Mouse (Mus musculus) limb, embryonic 15.5 days (tissue): ENCODE data around the gene Dek. TPM values are rescaled to one million over a fixed set of nuclear protein-coding genes. Genes with fewer than 3 reads are reported as not detected.
A peak's percentile ranks its signal among the peaks of the same experiment; 100 is the strongest.

Source experiments
- ATAC-seq: fragments of 200-750 bp; cut with Nextera tagmentation; 2 replicates; pipeline ENCODE4 v1.8.0; 2017; ENCODE audit warnings: low read depth, moderate TSS enrichment; ENCODE audit not compliant: insufficient number of reproducible peaks, low FRiP score, low TSS enrichment
- H3K27ac ChIP-seq: fragments of 300-500 bp; sonication (generic); 2 replicates; pipeline ENCODE4 v1.5.1; 2015; ENCODE audit warnings: moderate library complexity, mild to moderate bottlenecking, inconsistent platforms
- H3K27me3 ChIP-seq: fragments of 300-500 bp; sonication (generic); 2 replicates; pipeline ENCODE4 v1.6.1; 2015; ENCODE audit warnings: inconsistent platforms
- H3K36me3 ChIP-seq: fragments of 300-500 bp; sonication (generic); 2 replicates; pipeline ENCODE4 v1.6.1; 2015; ENCODE audit warnings: inconsistent platforms
- H3K4me1 ChIP-seq: fragments of 300-500 bp; sonication (generic); 2 replicates; pipeline ENCODE4 v1.6.1; 2015; ENCODE audit warnings: inconsistent platforms
- H3K4me2 ChIP-seq: fragments of 300-500 bp; sonication (generic); 2 replicates; pipeline ENCODE4 v1.6.1; 2015; ENCODE audit warnings: mild to moderate bottlenecking, inconsistent platforms
- H3K4me3 ChIP-seq: fragments of 300-500 bp; sonication (generic); 2 replicates; pipeline ENCODE4 v1.5.1; 2015; ENCODE audit warnings: mild to moderate bottlenecking, inconsistent platforms
- H3K9ac ChIP-seq: fragments of 300-500 bp; sonication (generic); 2 replicates; pipeline ENCODE4 v1.6.1; 2015; ENCODE audit warnings: inconsistent platforms
- H3K9me3 ChIP-seq: fragments of 300-500 bp; sonication (generic); 2 replicates; pipeline ENCODE4 v1.6.1; 2016; ENCODE audit warnings: inconsistent platforms
- WGBS: fragments of 180-500 bp; shearing (Covaris S2); methylation state at CpG from one replicate; pipeline ENCODE4 v1.1.7; 2015; 5-methylcytosine and 5-hydroxymethylcytosine counted together
- polyA plus RNA-seq: library from polyadenylated mRNA; unstranded; fragments of >200 nt; fragmentation: Nextera tagmentation; extraction: Ambion mirVana; gene quantifications from 2 replicates; pipeline ENCODE4 v1.2.1, GENCODE M21; 2015

Dek gene
- polyA plus RNA-seq, 1 experiment from 2014 or later: 267 TPM

DNA sequence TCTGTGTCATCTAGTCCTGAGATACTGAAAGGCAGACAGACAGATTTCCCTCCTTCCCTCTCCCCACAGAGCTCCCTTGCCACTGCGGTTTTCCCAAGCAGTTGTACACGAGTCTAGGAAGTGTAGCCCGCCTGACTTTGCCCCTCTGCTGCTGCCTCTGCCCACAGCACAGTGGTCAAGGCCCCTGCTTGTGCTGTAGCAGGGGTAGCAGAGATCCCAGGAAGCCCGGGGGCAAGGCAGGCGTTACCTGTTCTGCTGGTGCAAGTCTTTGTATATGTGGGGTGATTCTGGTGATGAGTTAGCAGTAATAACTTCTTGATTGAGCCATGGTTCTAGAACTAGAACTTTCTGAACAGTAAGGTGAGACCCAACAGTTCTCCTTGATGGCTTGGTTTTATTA is 29.8 kb downstream of the Dek start:
- H3K4me3 ChIP-seq: no peak overlapping the region
- H3K27me3 ChIP-seq: no peaks in the 10 kb centered on the region
- 75% methylated on average over 5 of the region's 5 CpGs for WGBS
- H3K9me3 ChIP-seq: no peaks in the 10 kb centered on the region
- peak overlapping the region; percentile 33; the same call in 1 of the 2 replicates for H3K27ac ChIP-seq
- H3K9ac ChIP-seq: no peak overlapping the region
- H3K4me2 ChIP-seq: no peak overlapping the region
- H3K4me1 ChIP-seq: no peaks in the 10 kb centered on the region
- ATAC-seq: no peak
- peaks cover 62% of the 10 kb centered on the region for H3K36me3 ChIP-seq

DNA sequence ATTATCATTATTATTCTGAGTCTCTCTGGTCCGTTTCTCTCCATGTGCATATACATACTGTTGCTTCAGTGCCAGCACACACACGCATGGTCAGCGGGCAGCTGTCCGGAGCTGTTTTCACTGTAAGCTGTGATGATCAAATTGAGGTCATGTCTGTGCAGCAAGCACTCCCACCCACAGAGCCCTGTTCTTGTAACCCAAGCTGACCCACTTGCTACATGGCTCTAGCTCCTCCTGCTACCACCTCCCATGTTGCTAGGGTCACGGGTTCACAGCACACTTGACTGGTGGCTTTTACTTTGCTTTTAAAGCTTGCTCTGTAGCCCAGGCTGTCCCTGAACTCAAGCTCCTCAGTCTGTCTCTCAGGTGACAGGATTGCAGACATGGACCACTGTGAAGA is 33.5 kb downstream of the Dek start:
- H3K36me3 ChIP-seq: peaks cover 47% of the 10 kb centered on the region
- no peak overlapping the region for H3K4me3 ChIP-seq
- H3K27ac ChIP-seq: no peak overlapping the region
- H3K9me3 ChIP-seq: no peaks in the 10 kb centered on the region
- no peak overlapping the region for H3K9ac ChIP-seq
- no peak overlapping the region for H3K4me2 ChIP-seq
- no peaks in the 10 kb centered on the region for H3K27me3 ChIP-seq
- 87% methylated on average over 5 of the region's 5 CpGs for WGBS
- peaks cover 5% of the 10 kb centered on the region; the same call in 1 of the 2 replicates for H3K4me1 ChIP-seq
- ATAC-seq: no peak

DNA sequence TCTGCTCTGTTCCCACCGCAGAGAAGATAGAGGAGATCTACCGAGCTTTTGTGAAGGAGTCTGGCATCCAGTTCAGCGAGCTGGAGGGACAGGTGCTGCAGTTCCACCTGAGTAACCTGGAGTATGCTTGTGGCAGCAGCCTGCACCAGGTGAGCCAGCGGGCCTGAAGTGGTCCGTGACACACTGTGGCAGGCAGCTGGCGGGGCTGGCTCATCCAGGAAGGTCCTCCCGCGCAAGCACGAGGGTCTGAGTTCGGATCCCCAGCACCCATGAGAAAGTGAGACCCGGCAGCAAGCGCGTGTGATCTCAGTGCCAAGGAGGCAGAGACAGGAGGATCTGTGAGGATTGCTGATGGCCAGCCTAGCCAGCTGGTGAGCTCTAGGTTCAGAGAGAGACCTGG is 34.1 kb downstream of the Dek start:
- no peaks in the 10 kb centered on the region for H3K27me3 ChIP-seq
- ATAC-seq: no peak
- H3K9me3 ChIP-seq: no peaks in the 10 kb centered on the region
- H3K4me1 ChIP-seq: peaks cover 5% of the 10 kb centered on the region; the same call in 1 of the 2 replicates
- 0 out of 2 replicates have a peak overlapping the region, but pooled peaks have one; percentile 5 for H3K9ac ChIP-seq
- WGBS: 94% methylated on average over 13 of the region's 13 CpGs
- H3K4me2 ChIP-seq: no peak overlapping the region
- peaks cover 48% of the 10 kb centered on the region for H3K36me3 ChIP-seq
- H3K4me3 ChIP-seq: no peak overlapping the region
- no peak overlapping the region for H3K27ac ChIP-seq

DNA sequence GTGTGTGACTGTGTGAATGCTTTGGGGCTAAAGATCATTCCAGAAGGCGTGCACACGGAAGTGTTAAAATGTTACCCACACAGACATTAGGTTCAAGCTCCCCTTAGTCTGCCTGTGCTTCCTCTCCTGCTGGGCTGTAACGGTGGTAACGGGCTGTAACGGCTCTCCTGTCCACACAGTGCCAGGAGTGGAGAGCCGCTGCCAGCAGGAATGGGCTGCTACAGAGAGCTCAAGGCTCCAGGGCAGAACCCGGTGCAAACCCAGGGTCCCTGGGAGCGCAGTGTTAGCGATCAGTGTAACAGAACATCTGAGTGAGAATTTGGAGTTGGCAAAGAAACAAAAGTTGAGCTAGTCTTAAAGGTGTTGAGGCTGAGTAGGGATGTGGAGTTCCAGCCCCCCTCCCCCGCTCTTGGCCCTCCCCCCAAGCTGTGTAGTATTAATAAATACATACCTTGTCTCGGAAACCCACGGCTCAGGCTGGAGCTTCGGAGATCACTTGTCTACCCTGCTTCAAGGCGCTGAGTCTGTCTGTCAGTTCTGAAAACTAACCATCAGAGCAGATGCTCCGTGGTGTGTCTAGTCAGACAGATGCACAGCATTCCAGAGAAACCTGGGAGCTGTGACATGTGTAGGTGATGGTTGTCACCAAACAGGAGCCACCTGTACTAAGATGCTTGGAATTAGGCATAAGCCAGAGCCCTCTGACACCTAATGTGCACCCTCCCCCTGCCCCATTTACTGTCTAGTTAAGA is 35.5 kb downstream of the Dek start:
- Histone ChIP-seq H3K4me2 (no peak overlapping the region), H3K4me3 (no peak overlapping the region), H3K27me3 (no peaks in the 10 kb centered on the region), H3K27ac (no peak overlapping the region), H3K36me3 (peaks cover 41% of the 10 kb centered on the region), H3K9ac (no peak overlapping the region), H3K9me3 (no peaks in the 10 kb centered on the region), H3K4me1 (peaks cover 5% of the 10 kb centered on the region; the same call in 1 of the 2 replicates)
- ATAC-seq: peak; percentile 62; the same call in 1 of the 2 replicates
- 56% methylated on average over 15 of the region's 15 CpGs for WGBS

DNA sequence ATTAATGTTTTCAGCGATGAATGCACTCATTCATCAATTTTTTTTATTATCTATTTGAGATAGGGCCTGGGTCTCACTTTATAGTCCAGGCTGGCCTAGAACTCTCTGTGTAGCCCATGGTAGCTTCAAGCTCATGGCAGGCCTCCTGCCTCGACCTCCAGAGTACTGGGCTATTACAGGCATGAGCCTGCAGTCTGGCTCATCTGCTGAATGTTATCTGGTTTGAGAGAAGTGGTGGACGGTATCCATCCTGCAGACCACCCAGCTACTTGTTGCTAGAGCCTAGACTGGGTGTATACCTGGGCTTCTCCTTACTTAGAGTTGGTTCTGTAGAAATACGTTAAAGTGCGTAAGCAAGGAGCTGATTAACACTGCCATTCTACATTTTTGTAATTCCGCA is 39.0 kb downstream of the Dek start:
- Histone ChIP-seq H3K27me3 (no peaks in the 10 kb centered on the region), H3K4me1 (peaks cover 5% of the 10 kb centered on the region; the same call in 1 of the 2 replicates), H3K27ac (no peak overlapping the region), H3K9me3 (no peaks in the 10 kb centered on the region), H3K36me3 (peaks cover 34% of the 10 kb centered on the region), H3K4me2 (no peak overlapping the region), H3K9ac (no peak overlapping the region), H3K4me3 (no peak overlapping the region)
- 90% methylated on average over 6 of the region's 6 CpGs for WGBS
- ATAC-seq: no peak

DNA sequence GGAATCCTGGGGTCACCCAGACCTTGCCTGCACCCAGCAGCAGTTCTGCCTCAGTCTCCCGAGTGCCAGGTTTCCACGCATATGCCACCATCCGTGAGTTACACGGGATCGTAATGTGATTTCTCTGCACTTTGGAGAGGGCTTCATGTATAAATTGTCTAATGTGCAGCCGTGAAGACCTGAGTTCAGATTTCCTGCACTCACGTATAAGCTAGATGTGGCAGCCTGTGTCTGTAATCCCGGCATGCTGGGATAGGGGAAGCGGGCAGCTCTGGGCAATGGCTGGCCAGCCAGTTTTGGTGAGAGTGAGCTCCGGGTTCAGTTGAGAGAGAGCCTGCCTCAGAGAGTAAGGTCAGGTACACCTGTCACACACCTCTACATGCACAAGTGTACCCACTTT is 39.5 kb downstream of the Dek start:
- WGBS: 93% methylated on average over 10 of the region's 10 CpGs
- H3K36me3 ChIP-seq: peaks cover 31% of the 10 kb centered on the region
- no peak overlapping the region for H3K9ac ChIP-seq
- no peak overlapping the region for H3K27ac ChIP-seq
- no peaks in the 10 kb centered on the region for H3K9me3 ChIP-seq
- no peak overlapping the region for H3K4me2 ChIP-seq
- ATAC-seq: no peak
- no peaks in the 10 kb centered on the region for H3K27me3 ChIP-seq
- H3K4me1 ChIP-seq: peaks cover 5% of the 10 kb centered on the region; the same call in 1 of the 2 replicates
- no peak overlapping the region for H3K4me3 ChIP-seq

DNA sequence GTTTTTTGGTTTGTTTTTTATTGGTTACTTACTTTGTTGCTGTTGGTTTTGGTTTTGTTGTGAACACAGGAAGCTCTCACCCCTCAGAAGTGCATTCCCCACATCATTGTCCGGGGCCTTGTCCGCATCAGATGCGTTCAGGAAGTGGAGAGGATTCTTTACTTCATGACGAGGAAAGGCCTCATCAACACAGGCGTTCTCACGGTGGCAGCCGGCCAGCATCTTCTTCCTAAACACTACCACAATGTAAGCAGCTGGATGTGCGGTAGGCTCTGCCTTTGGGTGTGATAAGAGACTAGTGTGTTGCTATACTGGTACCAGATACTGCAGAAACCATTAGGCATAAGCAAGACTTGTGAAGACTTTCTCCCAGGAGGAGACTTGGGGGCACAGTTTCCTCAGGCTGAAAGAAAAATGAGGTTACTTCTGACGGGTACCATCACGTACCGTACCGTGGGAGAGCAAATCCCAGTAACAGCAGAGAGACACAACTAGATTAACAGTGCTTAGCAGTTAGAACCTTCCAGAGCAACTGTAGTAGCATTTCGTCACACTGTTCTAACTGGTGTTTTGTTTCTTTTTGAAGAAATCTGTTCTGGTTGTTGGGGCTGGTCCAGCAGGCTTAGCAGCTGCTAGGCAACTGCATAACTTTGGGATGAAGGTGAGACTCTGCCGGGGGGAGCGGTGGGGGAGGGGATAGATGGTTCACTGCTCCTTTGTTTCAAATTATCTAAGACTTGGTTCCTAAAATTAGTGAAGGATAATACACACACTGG is 41.8 kb downstream of the Dek start:
- 77% methylated on average over 15 of the region's 15 CpGs for WGBS
- no peak overlapping the region for H3K27ac ChIP-seq
- peaks cover 40% of the 10 kb centered on the region for H3K36me3 ChIP-seq
- H3K4me2 ChIP-seq: no peak overlapping the region
- H3K4me3 ChIP-seq: no peak overlapping the region
- no peaks in the 10 kb centered on the region for H3K9me3 ChIP-seq
- no peaks in the 10 kb centered on the region for H3K27me3 ChIP-seq
- H3K4me1 ChIP-seq: no peaks in the 10 kb centered on the region
- no peak overlapping the region for H3K9ac ChIP-seq
- ATAC-seq: no peak

DNA sequence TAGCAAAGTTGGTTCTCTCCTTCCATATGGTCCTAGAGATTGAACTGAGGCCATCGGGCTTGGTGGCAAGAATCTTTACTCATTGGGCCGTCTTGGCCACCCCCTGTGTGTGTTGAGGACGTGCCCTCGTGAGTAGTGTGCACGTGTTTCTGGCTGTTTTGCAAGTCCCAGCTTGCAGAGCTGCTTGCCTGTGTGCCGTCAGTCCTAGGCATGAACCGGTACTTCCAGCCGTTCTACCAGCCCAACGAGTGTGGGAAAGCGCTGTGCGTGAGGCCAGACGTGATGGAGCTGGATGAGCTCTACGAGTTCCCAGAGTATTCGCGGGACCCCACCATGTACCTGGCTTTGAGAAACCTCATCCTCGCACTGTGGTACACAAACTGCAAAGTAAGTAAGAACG is 43.2 kb downstream of the Dek start:
- no peaks in the 10 kb centered on the region for H3K9me3 ChIP-seq
- 84% methylated on average over 17 of the region's 17 CpGs for WGBS
- no peak overlapping the region for H3K27ac ChIP-seq
- H3K4me1 ChIP-seq: no peaks in the 10 kb centered on the region
- H3K27me3 ChIP-seq: no peaks in the 10 kb centered on the region
- H3K9ac ChIP-seq: no peak overlapping the region
- H3K4me2 ChIP-seq: no peak overlapping the region
- no peak overlapping the region for H3K4me3 ChIP-seq
- no peak for ATAC-seq
- H3K36me3 ChIP-seq: peaks cover 37% of the 10 kb centered on the region

DNA sequence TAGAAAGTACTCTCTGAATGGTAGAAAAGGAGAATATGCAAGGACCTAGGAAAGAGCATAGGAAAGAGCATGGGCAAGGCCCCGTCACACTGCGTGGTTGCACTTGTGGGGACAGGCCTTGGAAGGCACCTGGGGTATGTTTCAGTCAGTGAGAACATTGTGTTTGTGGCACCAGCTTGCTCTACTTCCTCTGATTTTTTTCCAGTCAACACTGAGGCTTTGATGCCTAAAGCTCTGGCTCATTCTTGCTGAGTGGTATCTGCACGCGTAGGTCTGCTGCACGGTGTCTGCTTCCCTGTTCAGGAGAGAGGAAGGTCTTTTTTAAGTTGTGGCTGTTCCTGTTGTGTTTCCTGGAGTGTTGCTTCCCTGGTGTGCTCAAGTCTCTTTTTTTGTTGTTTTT is 49.2 kb downstream of the Dek start:
- no peak overlapping the region for H3K4me3 ChIP-seq
- H3K27me3 ChIP-seq: no peaks in the 10 kb centered on the region
- no peak overlapping the region for H3K4me2 ChIP-seq
- no peak overlapping the region for H3K27ac ChIP-seq
- ATAC-seq: no peak
- WGBS: 89% methylated on average over 5 of the region's 5 CpGs
- peaks cover 49% of the 10 kb centered on the region for H3K36me3 ChIP-seq
- H3K9ac ChIP-seq: no peak overlapping the region
- H3K4me1 ChIP-seq: no peaks in the 10 kb centered on the region
- no peaks in the 10 kb centered on the region for H3K9me3 ChIP-seq

DNA sequence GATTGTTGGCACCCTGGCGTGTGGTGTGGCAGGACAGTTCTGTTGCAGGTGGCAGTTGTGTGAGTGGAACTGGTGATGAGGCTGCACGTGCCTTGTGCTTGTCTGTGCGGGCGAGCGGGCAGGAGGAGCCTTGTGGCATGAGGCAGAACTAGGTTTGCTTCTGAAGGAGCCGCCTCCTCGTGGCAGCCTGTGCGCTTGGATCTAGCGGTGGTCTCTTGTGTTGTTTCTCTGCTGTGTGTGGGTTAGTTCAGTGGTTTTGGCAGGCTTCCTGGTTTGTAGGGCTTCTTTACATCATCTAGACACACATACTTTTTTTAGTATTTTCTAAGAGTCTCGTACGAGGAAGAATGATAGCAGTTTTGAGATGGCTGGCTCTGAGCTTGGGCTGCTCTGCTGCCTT is 49.9 kb downstream of the Dek start:
- ATAC-seq: no peak
- no peaks in the 10 kb centered on the region for H3K4me1 ChIP-seq
- no peaks in the 10 kb centered on the region for H3K27me3 ChIP-seq
- H3K36me3 ChIP-seq: peaks cover 54% of the 10 kb centered on the region
- no peaks in the 10 kb centered on the region for H3K9me3 ChIP-seq
- 86% methylated on average over 11 of the region's 11 CpGs for WGBS
- H3K4me3 ChIP-seq: no peak overlapping the region
- no peak overlapping the region for H3K9ac ChIP-seq
- H3K4me2 ChIP-seq: no peak overlapping the region
- H3K27ac ChIP-seq: no peak overlapping the region

DNA sequence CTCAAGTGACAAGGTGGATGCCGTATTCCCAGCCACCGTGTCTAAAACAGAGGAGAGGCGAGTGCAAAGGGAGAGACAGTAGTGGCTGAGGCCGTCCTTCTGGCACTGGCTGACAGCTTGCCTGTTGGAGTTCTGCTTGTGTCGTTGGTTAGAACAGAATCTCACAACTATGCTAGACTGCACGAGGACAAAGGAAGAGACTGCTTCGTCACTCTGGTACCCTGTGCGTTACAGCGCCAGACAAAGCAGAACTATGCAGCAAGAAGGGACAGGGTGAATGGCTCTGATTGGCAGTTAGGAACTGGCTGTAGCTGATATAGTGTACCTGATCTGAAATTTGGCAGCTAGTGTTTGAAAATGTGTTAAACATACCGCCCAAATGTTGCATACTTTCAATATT is 52.0 kb downstream of the Dek start:
- no peaks in the 10 kb centered on the region for H3K4me1 ChIP-seq
- H3K4me2 ChIP-seq: no peak overlapping the region
- no peaks in the 10 kb centered on the region for H3K9me3 ChIP-seq
- ATAC-seq: no peak
- H3K27ac ChIP-seq: no peak overlapping the region
- H3K4me3 ChIP-seq: no peak overlapping the region
- H3K27me3 ChIP-seq: no peaks in the 10 kb centered on the region
- H3K36me3 ChIP-seq: peaks cover 59% of the 10 kb centered on the region
- H3K9ac ChIP-seq: no peak overlapping the region
- 85% methylated on average over 10 of the region's 10 CpGs for whole genome bisulfite sequencing

DNA sequence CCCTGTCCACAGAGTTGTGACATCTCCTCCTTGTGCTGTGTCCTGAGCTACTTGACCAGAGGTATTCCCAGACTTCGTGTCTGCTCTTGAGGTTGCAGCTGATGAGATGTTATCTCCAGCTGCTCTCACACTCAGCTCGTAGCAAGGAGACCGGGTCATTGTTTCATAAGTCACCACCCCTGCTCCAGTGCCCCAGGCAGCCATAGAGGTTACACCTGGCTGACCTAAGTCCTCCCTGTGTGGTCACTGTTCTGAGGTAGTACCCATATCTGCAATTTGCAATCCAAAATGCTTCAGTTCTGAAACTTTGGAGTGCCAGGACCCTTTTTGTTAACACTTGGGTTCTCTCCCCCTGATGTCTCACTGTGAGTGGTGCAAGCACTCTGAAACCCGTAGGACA is 56.0 kb downstream of the Dek start:
- WGBS: 75% methylated on average over 4 of the region's 4 CpGs
- no peaks in the 10 kb centered on the region for H3K4me1 ChIP-seq
- H3K36me3 ChIP-seq: peaks cover 44% of the 10 kb centered on the region
- ATAC-seq: no peak
- H3K9me3 ChIP-seq: no peaks in the 10 kb centered on the region
- no peak overlapping the region for H3K4me3 ChIP-seq
- no peaks in the 10 kb centered on the region for H3K27me3 ChIP-seq
- H3K27ac ChIP-seq: no peak overlapping the region
- H3K9ac ChIP-seq: no peak overlapping the region
- H3K4me2 ChIP-seq: no peak overlapping the region
